Mouse (Mus musculus) activated CD4-positive, CD25-positive, alpha-beta regulatory T cell (primary cell): Measurements from ENCODE around the gene Cfap126. TPM values are rescaled to one million over a fixed set of nuclear protein-coding genes. Genes with fewer than 3 reads are reported as not detected.

Experiments used
- polyA plus RNA-seq, 2 experiments: library from polyadenylated mRNA; unstranded; fragments of 100-300 nt; shearing (Covaris generic); gene quantifications; one replicate each; pipeline ENCODE4 v1.2.1; 2017

The Cfap126 gene
- under 1 TPM; 0.44 to 0.68 TPM for polyA plus RNA-seq

DNA sequence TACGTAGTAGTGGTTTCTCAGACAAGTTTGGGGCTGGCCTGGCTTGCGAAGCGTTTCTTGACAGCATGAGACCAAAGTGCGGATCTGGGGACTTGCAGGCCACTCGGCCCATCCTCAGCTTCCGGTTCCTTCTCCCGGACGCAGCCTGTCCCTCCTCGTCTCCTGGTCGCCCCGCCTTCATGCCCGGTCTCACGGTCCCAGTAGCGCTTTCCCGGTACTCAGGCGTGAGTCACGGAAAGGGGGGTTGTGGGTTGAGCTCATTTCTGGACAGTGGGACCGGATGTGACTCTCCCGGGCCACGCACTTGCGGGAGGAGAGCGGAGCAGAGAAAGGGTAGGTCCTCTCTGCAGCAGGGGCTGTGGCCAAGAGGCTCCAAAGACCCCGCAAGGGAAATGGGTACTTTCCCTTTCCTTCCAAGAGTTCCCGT lies at the start of gene Cfap126:
TSS of gene Cfap126 (plus strand) at position 46 of the 427 bp plus-strand sequence.

DNA sequence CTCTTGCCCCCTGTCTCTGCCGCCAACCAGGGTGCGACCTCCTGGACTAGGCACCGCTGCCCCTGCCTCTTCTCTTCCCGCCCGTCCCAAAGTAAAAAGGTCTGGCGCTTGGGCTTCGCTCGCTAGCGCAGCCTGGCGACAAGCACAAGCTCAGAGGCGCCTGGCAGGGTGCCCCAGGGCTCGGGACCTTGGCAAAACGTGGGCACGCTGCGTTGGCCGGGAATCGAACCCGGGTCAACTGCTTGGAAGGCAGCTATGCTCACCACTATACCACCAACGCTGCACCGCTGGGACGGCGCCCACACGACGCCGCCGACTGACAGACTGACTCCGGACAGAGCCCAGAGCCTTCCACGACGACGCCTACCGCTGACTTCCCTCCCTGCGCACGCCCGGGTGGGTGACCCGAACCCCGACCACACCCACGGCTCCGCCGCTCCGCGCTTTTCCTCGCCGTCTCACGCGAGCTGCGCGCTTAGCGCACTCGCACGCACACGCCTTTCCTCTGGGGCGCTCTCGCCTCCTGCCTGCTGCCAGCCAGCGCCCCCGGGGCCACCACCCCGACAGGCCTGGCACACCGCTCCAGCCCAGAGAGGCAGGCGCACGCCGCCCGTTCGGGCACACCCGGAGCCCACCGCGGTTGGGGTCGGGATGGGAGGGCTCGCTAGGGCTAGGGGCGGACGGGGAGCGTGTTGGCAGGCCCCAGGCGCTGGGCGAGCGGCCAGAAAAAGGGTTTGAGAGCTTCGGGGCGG lies 49.1 kb upstream of the Cfap126 start, which contains the start of gene Fcgr3:
TSS of gene Fcgr3 (minus strand) at position 445 of the 752 bp plus-strand sequence.

DNA sequence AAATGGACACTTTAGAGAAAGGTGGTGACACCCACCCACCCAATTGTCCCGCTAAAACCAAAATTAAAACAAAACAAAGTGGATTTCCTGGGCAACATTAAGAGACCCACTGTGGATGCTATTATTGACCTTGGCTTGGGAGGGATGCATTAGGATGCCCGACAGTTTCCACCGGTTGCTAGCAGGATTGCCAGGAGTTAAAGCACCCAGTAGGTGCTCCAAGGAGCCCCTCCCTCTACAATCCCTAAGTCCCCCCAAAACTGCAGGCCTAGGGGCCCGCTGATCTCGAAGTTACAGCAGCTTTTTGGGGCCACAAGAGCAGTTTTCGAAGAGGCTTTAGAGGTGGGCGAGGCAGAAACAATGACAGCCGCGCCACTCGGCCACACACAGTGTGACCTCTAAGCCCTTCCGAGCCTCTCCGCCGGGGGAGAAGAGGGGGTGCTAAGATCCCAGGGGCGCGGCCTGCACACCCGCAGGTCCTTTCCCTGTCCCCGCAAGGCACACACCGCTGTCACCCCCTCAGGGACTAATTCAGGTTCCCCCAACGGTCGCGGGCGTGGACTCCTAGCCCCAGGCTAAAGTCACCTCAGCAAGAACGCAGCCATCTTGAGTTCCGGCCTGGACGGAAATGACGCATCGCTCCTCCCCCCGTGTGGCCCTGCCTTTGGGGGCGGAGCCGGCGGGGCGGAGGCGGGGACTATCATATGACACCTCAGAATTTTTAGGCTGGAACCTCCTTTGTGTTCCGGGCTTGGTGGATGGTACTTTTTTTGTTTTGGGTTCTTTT lies 36.4 kb downstream of the Cfap126 start, which contains the start of the genes Sdhc and Mpz:
TSS of gene Sdhc (minus strand) at position 630 of the 787 bp plus-strand sequence.
TSS of gene Mpz (plus strand) at position 738 of the 787 bp plus-strand sequence.

Other genes starting within 250 kb of the Cfap126 start
- gene Atf6, start 246.1 kb upstream of the Cfap126 start, polyA plus RNA-seq: 10 to 100 TPM in 1 of 2 experiments, 1 to 10 TPM in 1; 8.7 to 12.1 TPM
- gene Gm26620, start 228.9 kb upstream of the Cfap126 start, polyA plus RNA-seq: not detected
- gene Dusp12, start 228.4 kb upstream of the Cfap126 start, polyA plus RNA-seq: 10 to 100 TPM; 24.2 to 31.6 TPM
- gene Fcrlb, start 201.0 kb upstream of the Cfap126 start, polyA plus RNA-seq: under 1 TPM in 1 of 2 experiments, not detected in 1; 0.49 TPM
- 1 to 10 TPM in 1 of 2 experiments, under 1 TPM in 1; 0.49 to 1.1 TPM for gene Fcrla, start 186.3 kb upstream of the Cfap126 start, polyA plus RNA-seq
- 10 to 100 TPM in 1 of 2 experiments, under 1 TPM in 1; 0.27 to 11.4 TPM for gene Fcgr2b, start 137.4 kb upstream of the Cfap126 start, polyA plus RNA-seq
- 1 to 10 TPM in 1 of 2 experiments, under 1 TPM in 1; 0.60 to 5.1 TPM for gene Fcgr4, start 95.0 kb upstream of the Cfap126 start, polyA plus RNA-seq
- 10 to 100 TPM in 1 of 2 experiments, 1 to 10 TPM in 1; 2.9 to 14.3 TPM for gene Fcgr3, start 49.0 kb upstream of the Cfap126 start, polyA plus RNA-seq
- gene Sdhc, start 36.7 kb downstream of the Cfap126 start, polyA plus RNA-seq: 100 to 1,000 TPM; 158 to 161 TPM
- under 1 TPM in 1 of 2 experiments, not detected in 1; 0.14 TPM for gene Mpz, start 36.8 kb downstream of the Cfap126 start, polyA plus RNA-seq
- not detected for gene Pcp4l1, start 82.3 kb downstream of the Cfap126 start, polyA plus RNA-seq
- gene Nr1i3, start 100.1 kb downstream of the Cfap126 start, polyA plus RNA-seq: under 1 TPM; 0.27 to 0.52 TPM
- gene Tomm40l, start 108.6 kb downstream of the Cfap126 start, polyA plus RNA-seq: 10 to 100 TPM; 23.6 to 25.1 TPM
- under 1 TPM in 1 of 2 experiments, not detected in 1; 0.62 TPM for gene Apoa2, start 111.1 kb downstream of the Cfap126 start, polyA plus RNA-seq
- gene Fcer1g, start 120.4 kb downstream of the Cfap126 start, polyA plus RNA-seq: 10 to 100 TPM in 1 of 2 experiments, 1 to 10 TPM in 1; 5.3 to 42.6 TPM
- gene Adamts4, start 136.5 kb downstream of the Cfap126 start, polyA plus RNA-seq: under 1 TPM in 1 of 2 experiments, not detected in 1; 0.38 TPM
- gene Ndufs2, start 137.5 kb downstream of the Cfap126 start, polyA plus RNA-seq: 100 to 1,000 TPM; 200 to 203 TPM
- 10 to 100 TPM; 22.5 to 36.5 TPM for gene B4galt3, start 156.4 kb downstream of the Cfap126 start, polyA plus RNA-seq
- 10 to 100 TPM; 45.2 to 55.2 TPM for gene Ppox, start 167.3 kb downstream of the Cfap126 start, polyA plus RNA-seq
- gene Usp21, start 174.1 kb downstream of the Cfap126 start, polyA plus RNA-seq: 10 to 100 TPM; 40.8 to 46.2 TPM
- 10 to 100 TPM; 76.4 to 80.7 TPM for gene Ufc1, start 181.1 kb downstream of the Cfap126 start, polyA plus RNA-seq
- gene Dedd, start 215.2 kb downstream of the Cfap126 start, polyA plus RNA-seq: 10 to 100 TPM; 40.2 to 44.0 TPM
- gene Nit1, start 231.7 kb downstream of the Cfap126 start, polyA plus RNA-seq: 10 to 100 TPM; 36.3 to 41.8 TPM
- 10 to 100 TPM; 65.0 to 93.5 TPM for gene Pfdn2, start 231.8 kb downstream of the Cfap126 start, polyA plus RNA-seq
- gene Klhdc9, start 246.9 kb downstream of the Cfap126 start, polyA plus RNA-seq: under 1 TPM in 1 of 2 experiments, not detected in 1; 0.58 TPM